Mouse (Mus musculus) cerebral cortex, adult 2 months (tissue): ENCODE results near the gene Osbpl6.

Source experiments
- WGBS: fragments of 180-500 bp; shearing (Covaris S2); methylation state at CpG from one replicate; pipeline ENCODE4 v1.1.7; 2018; 5-methylcytosine and 5-hydroxymethylcytosine counted together

The Osbpl6 gene

GRCm38 (mm10) chr2:76406151-76406936, at the start of gene Osbpl6:
Gene Osbpl6 (plus strand): TSS chr2:76406508.
- under 1% methylated on average over 86 of the region's 89 CpGs for WGBS

GRCm38 (mm10) chr2:76360226-76360625, 46.1 kb upstream of the Osbpl6 start, which contains the start of gene Cyct:
Gene Cyct (minus strand): TSS chr2:76360450.
- WGBS, result 91% methylated on average over 11 of the region's 11 CpGs

GRCm38 (mm10) chr2:76362111-76362510, 44.2 kb upstream of the Osbpl6 start:
- 64% methylated on average over 2 of the region's 2 CpGs for WGBS

- 68% methylated on average over 4 of the region's 4 CpGs for WGBS
Observed at GRCm38 (mm10) chr2:76365811-76366210, 40.5 kb upstream of the Osbpl6 start.

GRCm38 (mm10) chr2:76367188-76367922, 39.0 kb upstream of the Osbpl6 start:
- 13% methylated on average over 9 of the region's 9 CpGs for WGBS

GRCm38 (mm10) chr2:76368861-76369660, 37.2 kb upstream of the Osbpl6 start:
- 75% methylated on average over 13 of the region's 13 CpGs for WGBS

DNA sequence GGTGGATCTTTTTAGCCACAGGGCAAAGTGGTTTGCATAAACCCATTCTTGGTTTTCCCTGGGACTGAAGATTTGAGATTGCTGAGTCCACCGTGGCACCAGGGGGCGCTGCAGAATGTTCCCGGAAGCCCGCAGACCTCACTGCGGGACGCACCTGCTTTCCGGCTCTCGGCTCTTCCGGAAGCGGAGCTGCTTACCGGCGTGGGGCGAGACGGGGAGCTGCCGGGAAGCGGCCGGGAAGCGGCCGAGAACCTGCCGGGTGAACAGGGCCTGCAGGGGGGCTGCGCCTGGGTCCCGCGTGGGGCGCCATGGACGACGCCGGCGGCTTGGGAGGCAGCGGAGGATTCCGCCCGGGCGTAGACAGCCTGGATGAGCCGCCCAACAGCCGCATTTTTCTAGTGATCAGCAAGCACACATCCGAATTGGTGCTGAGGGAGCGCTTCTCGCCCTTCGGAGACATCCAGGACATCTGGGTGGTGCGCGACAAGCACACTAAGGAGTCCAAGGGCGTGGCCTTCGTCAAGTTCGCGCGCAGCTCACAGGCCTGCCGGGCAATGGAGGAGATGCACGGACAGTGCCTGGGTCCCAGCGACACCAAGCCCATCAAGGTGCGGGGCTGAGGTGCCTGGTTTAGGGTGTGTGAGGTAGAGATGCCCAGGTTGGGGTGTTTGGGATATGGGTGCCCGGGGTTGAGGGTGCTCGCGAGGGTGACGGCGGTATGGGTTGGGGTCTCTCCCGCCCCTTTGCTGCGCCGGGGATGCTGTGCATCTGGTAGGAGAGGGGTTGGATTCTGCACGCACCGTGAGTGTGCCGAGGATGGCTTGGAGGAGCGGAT, 36.3 kb upstream of the Osbpl6 start, which contains the start of gene Rbm45:
Gene Rbm45 (plus strand): TSS at position 164 of the 835 bp plus-strand sequence.
- under 1% methylated on average over 61 of the region's 61 CpGs for WGBS

GRCm38 (mm10) chr2:76370656-76370922, 35.7 kb upstream of the Osbpl6 start:
- 1% methylated on average over 7 of the region's 7 CpGs for WGBS

DNA sequence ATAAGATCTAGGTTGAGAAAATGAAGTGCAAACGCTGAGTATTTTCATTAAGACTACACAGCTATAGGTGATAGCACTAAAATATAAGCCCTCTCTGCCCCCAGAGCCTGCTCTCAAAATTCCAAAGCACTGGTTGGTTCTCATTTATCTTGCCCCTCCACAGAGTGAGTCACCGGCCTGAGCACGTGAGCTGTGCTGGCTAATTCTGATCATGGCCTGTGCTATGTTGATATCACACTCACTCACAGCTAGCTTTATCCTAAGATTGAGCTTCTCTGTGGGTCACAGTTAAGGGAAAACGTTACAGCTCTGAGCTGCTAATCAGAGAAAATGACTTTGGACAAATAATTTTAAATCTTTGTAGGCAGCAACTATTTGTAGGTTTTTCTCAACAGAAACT, 34.1 kb upstream of the Osbpl6 start:
- WGBS, result 78% methylated on average over 4 of the region's 4 CpGs

DNA sequence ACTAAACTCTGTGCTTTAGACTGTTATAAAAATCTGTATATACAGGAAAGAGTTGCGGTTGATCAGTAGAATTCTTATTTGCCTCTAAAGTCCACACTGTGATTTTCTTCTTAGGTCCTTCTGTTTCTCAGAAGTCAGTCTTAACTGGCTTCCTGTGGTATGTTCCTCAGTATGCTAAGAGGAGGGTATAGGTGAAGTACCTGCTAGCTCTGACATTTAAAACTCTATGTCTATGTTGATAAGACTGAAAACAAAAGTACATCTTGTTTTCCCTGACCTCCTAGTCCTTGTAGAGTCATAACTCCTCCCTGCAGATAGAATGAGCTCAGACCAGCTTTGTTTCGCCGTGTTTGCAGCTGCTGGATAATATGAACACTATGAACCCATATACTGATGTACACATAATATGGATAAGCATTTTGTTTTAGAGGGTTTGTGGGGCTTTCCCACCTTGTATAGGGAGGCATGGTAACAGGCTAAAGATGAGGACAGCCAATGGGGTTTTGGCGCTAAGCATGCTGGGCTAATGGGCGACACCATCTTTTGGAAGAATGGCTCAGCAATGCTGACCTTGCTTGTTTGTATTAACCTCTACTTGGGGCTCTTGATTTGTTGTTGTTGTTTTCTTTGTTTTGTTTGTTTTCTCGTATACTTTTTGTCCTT, 31.6 kb upstream of the Osbpl6 start:
- 88% methylated on average over 6 of the region's 6 CpGs for WGBS

- WGBS, result 95% methylated on average over 19 of the region's 19 CpGs
Observed at GRCm38 (mm10) chr2:76378646-76379045, 27.7 kb upstream of the Osbpl6 start.

DNA sequence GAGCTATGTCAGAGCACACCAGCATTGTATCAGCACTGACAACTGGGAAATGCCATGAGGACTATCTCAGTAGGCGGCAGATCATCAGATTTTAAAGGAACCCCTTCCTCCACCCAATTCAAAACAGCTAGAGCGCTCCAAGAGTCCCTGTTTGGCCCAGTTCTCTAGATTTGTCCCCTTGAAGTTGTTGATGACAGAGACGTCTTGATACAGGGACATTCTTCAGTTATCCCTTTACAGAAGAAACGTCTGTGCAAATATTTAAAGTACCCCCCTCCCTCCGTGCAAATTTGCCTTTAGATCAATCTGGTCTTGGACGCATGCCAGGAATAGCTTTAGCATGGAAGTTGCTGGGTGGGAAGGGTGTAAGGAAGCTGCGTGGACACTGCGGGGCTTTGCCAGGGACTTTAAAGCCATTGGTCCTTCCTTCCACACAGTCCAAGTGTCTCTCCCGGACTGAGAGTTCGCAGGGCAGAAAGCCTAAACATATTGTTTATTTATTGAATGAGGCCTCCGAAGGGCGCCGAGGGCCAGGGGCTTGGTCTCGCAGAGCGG, 635 bp upstream of the Osbpl6 start:
- WGBS, result 2% methylated on average over 15 of the region's 15 CpGs

DNA sequence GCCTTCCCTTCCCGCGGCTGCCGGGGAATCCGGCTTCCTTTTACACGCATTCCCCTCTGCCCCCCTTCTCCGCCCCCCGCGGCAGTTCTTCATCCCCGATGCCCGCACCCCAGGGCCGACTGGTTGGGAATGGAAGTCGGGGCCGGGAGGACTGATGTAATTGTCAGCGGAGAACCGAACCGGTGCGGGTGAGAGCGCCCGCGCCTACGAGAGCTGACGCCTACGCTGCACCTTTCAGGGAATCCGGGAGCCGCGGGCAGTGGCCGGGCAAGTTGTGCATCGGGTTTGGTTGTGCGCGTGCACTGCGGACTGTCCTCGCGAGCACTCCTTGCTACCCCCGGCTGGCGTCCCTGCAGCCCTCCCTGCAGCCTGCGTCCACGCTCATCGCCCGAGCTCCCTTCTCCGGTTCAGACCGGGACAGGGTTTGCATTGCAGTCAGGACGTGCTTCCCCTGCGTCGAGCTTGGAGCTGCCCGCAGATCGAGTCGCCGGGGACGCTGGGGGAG, 681 bp downstream of the Osbpl6 start:
- 2% methylated on average over 49 of the region's 49 CpGs for WGBS

DNA sequence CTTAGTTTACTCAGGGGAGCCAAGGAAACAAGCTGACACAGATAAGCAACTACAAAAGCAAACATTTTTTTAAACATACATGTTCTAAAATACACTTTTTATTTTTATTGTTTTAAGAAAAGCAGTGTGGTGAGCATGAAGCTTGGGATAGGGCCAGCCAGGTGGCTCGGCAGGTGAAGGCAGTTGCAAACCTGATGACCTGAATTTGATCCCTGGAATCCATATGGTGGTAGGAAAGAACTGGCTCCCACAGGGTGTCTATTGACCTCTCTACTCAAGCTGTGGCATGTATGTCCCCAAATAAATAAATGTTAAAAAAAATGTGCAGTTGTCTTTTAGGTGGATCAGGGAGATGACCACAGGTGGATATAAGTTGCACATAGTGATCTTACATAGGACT, 3.2 kb downstream of the Osbpl6 start:
- WGBS, result 77% methylated on average over 1 of the region's 1 CpGs

- 66% methylated on average over 2 of the region's 2 CpGs for WGBS
Observed at GRCm38 (mm10) chr2:76409986-76410385, 3.7 kb downstream of the Osbpl6 start.

DNA sequence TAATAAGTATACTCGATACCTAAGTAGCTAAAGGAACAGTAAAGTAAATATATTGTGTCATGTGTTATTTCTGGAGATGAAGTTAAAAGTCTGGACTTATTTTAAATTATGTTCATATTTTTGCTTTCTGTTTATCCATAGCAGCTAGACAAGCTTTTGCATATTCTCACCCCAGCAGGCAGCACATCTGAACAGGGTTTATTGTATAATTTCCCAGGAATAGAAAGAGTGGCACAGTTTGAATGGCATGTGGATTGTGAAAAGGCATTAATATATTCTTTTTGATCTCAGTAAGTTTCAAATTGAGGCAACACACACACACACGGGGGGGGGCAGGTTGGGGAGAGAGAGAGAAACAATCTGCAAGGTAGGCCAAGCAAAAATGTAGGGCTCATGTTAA, 6.6 kb downstream of the Osbpl6 start:
- 46% methylated on average over 2 of the region's 2 CpGs for WGBS

DNA sequence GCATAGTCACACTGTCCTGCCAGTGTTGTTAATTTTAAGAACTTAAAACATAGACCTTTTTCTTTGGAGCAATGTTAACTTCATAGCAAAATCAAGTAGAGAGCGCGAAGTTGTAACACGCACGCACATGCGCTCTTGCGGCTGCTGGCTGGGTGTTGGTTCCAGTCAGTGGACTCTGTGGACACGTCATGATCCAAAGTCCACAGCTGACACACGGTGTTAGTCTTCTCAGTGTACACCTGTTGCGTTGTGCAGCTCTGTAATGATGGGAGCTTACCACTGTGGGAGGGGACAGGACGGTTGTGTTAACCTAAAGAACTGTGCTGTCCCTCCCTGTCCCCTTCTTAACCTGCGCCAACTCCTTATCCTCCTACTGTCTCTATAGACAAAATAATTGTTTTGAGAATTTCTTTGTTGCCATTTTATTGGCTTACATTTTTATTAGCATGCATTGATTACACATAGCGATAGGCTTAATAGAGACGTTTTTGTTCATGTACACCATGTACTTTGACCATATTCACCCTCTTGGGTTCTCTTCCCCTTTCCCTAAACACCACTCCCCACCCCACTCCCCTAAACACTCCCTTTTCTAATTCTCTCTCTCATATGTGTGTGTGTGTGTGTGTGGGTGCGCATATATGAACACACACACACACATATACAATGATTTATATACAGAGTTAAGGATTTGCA, 11.3 kb downstream of the Osbpl6 start:
- WGBS, result 96% methylated on average over 14 of the region's 14 CpGs

GRCm38 (mm10) chr2:76418142-76418518, 11.8 kb downstream of the Osbpl6 start:
- WGBS, result 94% methylated on average over 3 of the region's 3 CpGs

DNA sequence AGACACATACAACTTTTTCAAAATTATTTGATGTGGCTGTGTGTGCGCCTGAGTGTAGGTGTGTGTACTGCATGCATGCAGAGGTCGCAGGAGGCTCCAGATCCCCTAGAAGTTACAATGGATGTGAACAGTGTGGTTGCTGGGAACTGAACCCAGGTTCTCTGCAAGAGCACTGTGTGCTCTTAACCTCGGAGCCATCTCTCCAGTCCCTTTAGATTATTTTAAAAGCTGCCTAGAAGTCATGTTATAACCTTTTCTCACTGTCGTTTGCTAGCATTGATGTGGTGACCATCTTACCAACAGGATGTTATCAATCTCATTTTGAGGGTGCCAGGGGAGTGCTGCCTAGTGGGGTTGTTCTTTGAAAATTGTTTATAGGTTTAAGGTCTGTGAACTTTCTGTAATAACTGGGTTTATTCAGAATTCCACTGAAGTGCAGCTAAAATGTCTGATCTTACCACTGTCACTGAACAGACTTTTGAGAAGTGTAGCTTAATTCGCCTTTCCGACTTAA, 15.2 kb downstream of the Osbpl6 start:
- WGBS, result 84% methylated on average over 6 of the region's 6 CpGs

GRCm38 (mm10) chr2:76426816-76427215, 20.5 kb downstream of the Osbpl6 start:
- WGBS, result 78% methylated on average over 3 of the region's 3 CpGs
